In genomic region chr1:162202465-162203348, GRCm38 (mm10) we compare ENCODE assay signal across 11 mouse cellular contexts.
A peak's percentile ranks its signal among the peaks of the same experiment; 100 is the strongest.
DNase-seq lines count a peak whose midpoint lies in the region; ATAC-seq lines count a peak whose summit lies in the region.
"Had no signal": no experiment of that assay in that cellular context is flagged by ENCODE, and none has a peak within 500 bp of the region (broad histone marks: within the 10 kb centered on the region; RNA-seq: fewer than 3 reads in every experiment).

No protein-coding gene starts in this region.

- H3K27me3 ChIP-seq in lung, embryonic 16.5 days (ENCODE audit: control insufficient read depth, insufficient read depth, low read depth, low read length), result no peaks in the 10 kb centered on the region
- peaks cover 5% of the 10 kb centered on the region for H3K27me3 ChIP-seq in hindbrain, embryonic 11.5 days (ENCODE audit: control insufficient read depth, insufficient read depth, low read length)
- no peaks in the 10 kb centered on the region for H3K27me3 ChIP-seq in limb, embryonic 11.5 days (ENCODE audit: control insufficient read depth, insufficient read depth, low read length)
- no peaks in the 10 kb centered on the region for H3K27me3 ChIP-seq in neural tube, embryonic 15.5 days (replicated peaks)

- peak; percentile 69 for ATAC-seq in lung, embryonic 16.5 days (ENCODE audit: low read depth)
- peak; percentile 85 for ATAC-seq in hindbrain, embryonic 11.5 days (ENCODE audit: low FRiP score)
- ATAC-seq in limb, embryonic 11.5 days (ENCODE audit: insufficient number of reproducible peaks, low FRiP score, low TSS enrichment, low read depth), result no peak
- no peak for ATAC-seq in neural tube, embryonic 15.5 days (ENCODE audit: low FRiP score)
- ATAC-seq: forebrain, postnatal 0 days had no signal

- peaks cover 15% of the 10 kb centered on the region for H3K4me1 ChIP-seq in lung, embryonic 16.5 days (replicated peaks; ENCODE audit: control insufficient read depth, insufficient read depth, low read length)
- H3K4me1 ChIP-seq in hindbrain, embryonic 11.5 days (replicated peaks; ENCODE audit: control insufficient read depth, insufficient read depth, low read length), result no peaks in the 10 kb centered on the region
- H3K4me1 ChIP-seq in limb, embryonic 11.5 days (ENCODE audit: control insufficient read depth, insufficient read depth, low read length), result peaks cover 16% of the 10 kb centered on the region; the same call in 1 of the 2 replicates
- H3K4me1 ChIP-seq in neural tube, embryonic 15.5 days, result peaks cover 9% of the 10 kb centered on the region; the same call in 1 of the 2 replicates

- no peak overlapping the region for H3K4me3 ChIP-seq in lung, embryonic 16.5 days (ENCODE audit: low read length)
- no peak overlapping the region for H3K4me3 ChIP-seq in hindbrain, embryonic 11.5 days (ENCODE audit: low read depth, low read length)
- no peak overlapping the region for H3K4me3 ChIP-seq in limb, embryonic 11.5 days (ENCODE audit: low read depth, low read length)
- no peak overlapping the region for H3K4me3 ChIP-seq in neural tube, embryonic 15.5 days (replicated peaks)

- no peak overlapping the region for H3K9ac ChIP-seq in lung, embryonic 16.5 days (ENCODE audit: low read length)
- H3K9ac ChIP-seq in hindbrain, embryonic 11.5 days (ENCODE audit: low read depth, low read length), result no peak overlapping the region
- H3K9ac ChIP-seq in limb, embryonic 11.5 days (ENCODE audit: low read length), result no peak overlapping the region
- H3K9ac ChIP-seq in neural tube, embryonic 15.5 days (replicated peaks), result no peak overlapping the region
- H3K9ac ChIP-seq: forebrain, postnatal 0 days had no signal

- 21% methylated on average over 12 of the region's 12 CpGs for WGBS in lung, embryonic 16.5 days
- WGBS in hindbrain, embryonic 11.5 days, result 59% methylated on average over 12 of the region's 12 CpGs
- 75% methylated on average over 12 of the region's 12 CpGs for WGBS in limb, embryonic 11.5 days
- WGBS in neural tube, embryonic 15.5 days, result 27% methylated on average over 12 of the region's 12 CpGs

- intact Hi-C loops in left cerebral cortex, postnatal 25 days (cut with DNase I), result no loop called here

- H3K4me2 ChIP-seq in lung, embryonic 16.5 days (ENCODE audit: low read depth, low read length), result peak overlapping the region; percentile 5; the same call in 1 of the 2 replicates
- no peak overlapping the region for H3K4me2 ChIP-seq in hindbrain, embryonic 11.5 days (replicated peaks; ENCODE audit: low read depth, low read length)
- no peak overlapping the region for H3K4me2 ChIP-seq in limb, embryonic 11.5 days (ENCODE audit: low read depth, severe bottlenecking)
- no peak overlapping the region for H3K4me2 ChIP-seq in neural tube, embryonic 15.5 days

- no peaks in the 10 kb centered on the region for H3K36me3 ChIP-seq in lung, embryonic 16.5 days (ENCODE audit: control insufficient read depth, insufficient read depth, low read length)
- H3K36me3 ChIP-seq in hindbrain, embryonic 11.5 days (ENCODE audit: control insufficient read depth, insufficient read depth, low read length), result no peaks in the 10 kb centered on the region
- H3K36me3 ChIP-seq in limb, embryonic 11.5 days (ENCODE audit: control insufficient read depth, insufficient read depth, low read length), result no peaks in the 10 kb centered on the region
- H3K36me3 ChIP-seq in neural tube, embryonic 15.5 days, result no peaks in the 10 kb centered on the region

- no peak for DNase-seq in lung, postnatal 14 days
- DNase-seq in hindbrain, embryonic 11.5 days (ENCODE audit: low spot score), result no peak
- no peak for DNase-seq in limb, embryonic 11.5 days (ENCODE audit: low spot score)
- DNase-seq in right cerebral cortex, postnatal 25 days, result no peak
- no peak for DNase-seq in left cerebral cortex, postnatal 25 days (ENCODE audit: low spot score in 2 of 2)
- no peak for DNase-seq in adrenal gland, adult 8-10 months
- DNase-seq: forebrain, postnatal 0 days; liver; thymus, postnatal 4 days had no signal

- no peaks in the 10 kb centered on the region for H3K9me3 ChIP-seq in lung, embryonic 16.5 days (ENCODE audit: control insufficient read depth, low read length)
- no peaks in the 10 kb centered on the region for H3K9me3 ChIP-seq in hindbrain, embryonic 11.5 days (ENCODE audit: control insufficient read depth, low read length)
- no peaks in the 10 kb centered on the region for H3K9me3 ChIP-seq in limb, embryonic 11.5 days (ENCODE audit: control insufficient read depth, low read length)
- H3K9me3 ChIP-seq in neural tube, embryonic 15.5 days (replicated peaks), result no peaks in the 10 kb centered on the region

- peak overlapping the region; percentile 15 for H3K27ac ChIP-seq in lung, embryonic 16.5 days (ENCODE audit: low read length)
- peak overlapping the region; percentile 42; the same call in 1 of the 2 replicates for H3K27ac ChIP-seq in hindbrain, embryonic 11.5 days (ENCODE audit: low read depth, low read length)
- H3K27ac ChIP-seq in limb, embryonic 11.5 days (replicated peaks; ENCODE audit: low read depth, low read length), result peak overlapping the region; percentile 45; the same call in 1 of the 2 replicates
- H3K27ac ChIP-seq in neural tube, embryonic 15.5 days (replicated peaks), result 0 out of 2 replicates have a peak overlapping the region, but pooled peaks have one; percentile 9

Comparison
In these comparisons a context has a peak if more than half of its experiments do, and no peak if none do; other contexts are left out.
1. ATAC-seq: peak in lung, embryonic 16.5 days (single experiment) and hindbrain, embryonic 11.5 days (single experiment); none in limb, embryonic 11.5 days (single experiment) and neural tube, embryonic 15.5 days (single experiment).
2. Peak in every context shown above with its lines, with median percentiles within 50 percentile points of each other: H3K27ac ChIP-seq.